Mouse (Mus musculus) midbrain, embryonic 13.5 days (tissue): ENCODE results near the gene Prdx6. TPM values are rescaled to one million over a fixed set of nuclear protein-coding genes. Genes with fewer than 3 reads are reported as not detected.

ENCODE experiments used
- ATAC-seq: fragments of 200-750 bp; cut with Nextera tagmentation; 2 replicates; pipeline ENCODE4 v1.8.0; 2017; ENCODE audit warnings: mild to moderate bottlenecking, moderate TSS enrichment, moderate library complexity
- H3K27ac ChIP-seq: fragments of 300-500 bp; sonication (generic); 2 replicates; pipeline ENCODE4 v1.5.1; 2015; ENCODE audit warnings: inconsistent platforms, mild to moderate bottlenecking, moderate library complexity
- H3K27me3 ChIP-seq: fragments of 300-500 bp; sonication (generic); 2 replicates; pipeline ENCODE4 v1.6.1; 2015; ENCODE audit warnings: mild to moderate bottlenecking, inconsistent platforms
- H3K36me3 ChIP-seq: fragments of 300-500 bp; sonication (generic); 2 replicates; pipeline ENCODE4 v1.6.1; 2015; ENCODE audit warnings: mild to moderate bottlenecking, inconsistent platforms
- H3K4me1 ChIP-seq: fragments of 300-500 bp; sonication (generic); replicated peaks from 2 replicates; pipeline ENCODE4 v1.6.1; 2015; ENCODE audit warnings: inconsistent platforms
- H3K4me2 ChIP-seq: fragments of 300-500 bp; sonication (generic); replicated peaks from 2 replicates; pipeline ENCODE4 v1.6.1; 2015; ENCODE audit warnings: moderate library complexity, mild to moderate bottlenecking, inconsistent platforms
- H3K4me3 ChIP-seq: fragments of 300-500 bp; sonication (generic); replicated peaks from 2 replicates; pipeline ENCODE4 v1.5.1; 2015; ENCODE audit warnings: mild to moderate bottlenecking, inconsistent platforms
- H3K9ac ChIP-seq: fragments of 300-500 bp; sonication (generic); replicated peaks from 2 replicates; pipeline ENCODE4 v1.6.1; 2015; ENCODE audit warnings: mild to moderate bottlenecking, inconsistent platforms
- H3K9me3 ChIP-seq: fragments of 300-500 bp; sonication (generic); 2 replicates; pipeline ENCODE4 v1.6.1; 2016; ENCODE audit warnings: mild to moderate bottlenecking, inconsistent platforms
- WGBS: fragments of 180-500 bp; shearing (Covaris S2); methylation state at CpG from one replicate; pipeline ENCODE4 v1.1.7; 2015; 5-methylcytosine and 5-hydroxymethylcytosine counted together
- polyA plus RNA-seq: library from polyadenylated mRNA; unstranded; fragments of >200 nt; fragmentation: Nextera tagmentation; extraction: Ambion mirVana; gene quantifications from 2 replicates; pipeline ENCODE4 v1.2.1, GENCODE M21; 2015

The Prdx6 gene
- polyA plus RNA-seq, result 211 and 220 TPM in 2 replicates

DNA sequence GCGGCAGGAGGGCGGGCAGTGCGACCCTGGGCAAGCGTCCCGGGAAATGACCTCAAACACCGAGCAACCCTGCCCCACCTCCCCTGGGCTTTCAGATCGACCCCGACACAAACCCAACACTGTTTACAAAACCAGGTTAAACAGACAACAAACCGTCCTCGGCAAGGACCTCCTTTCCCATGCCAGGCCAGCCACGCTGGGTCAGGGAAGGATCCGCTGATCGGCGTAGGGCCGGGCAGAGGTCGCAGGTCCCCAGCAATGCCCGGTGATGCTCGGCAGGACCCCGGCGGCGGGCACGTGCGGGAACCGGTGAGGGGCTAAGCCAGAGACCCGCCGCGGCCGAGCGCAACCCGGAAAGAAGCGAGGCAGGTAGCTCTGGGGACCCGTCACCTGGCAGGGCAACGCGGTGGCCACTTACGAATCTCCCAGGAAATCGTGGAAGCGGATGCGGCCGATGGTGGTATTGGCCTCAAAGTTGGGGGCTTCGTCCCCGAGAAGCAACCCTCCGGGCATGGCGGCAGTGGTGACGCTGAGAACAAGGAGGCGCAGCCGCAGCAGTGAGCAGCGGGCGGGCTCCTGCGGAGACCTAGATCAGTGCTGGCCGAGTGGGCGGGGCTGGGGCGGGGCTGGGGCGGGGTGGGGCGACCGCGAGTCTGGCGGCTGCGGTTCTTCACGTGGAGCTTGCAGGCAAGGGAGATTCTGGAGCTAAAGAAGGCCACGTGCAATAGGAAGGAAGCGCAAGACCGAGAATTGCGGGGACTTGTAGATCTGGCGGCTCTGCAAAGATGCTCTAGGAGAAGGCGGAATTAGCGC lies at the start of gene Prdx6:
Gene Prdx6, minus strand, starts transcription at position 616 of the 813 bp plus-strand sequence.
- Histone ChIP-seq H3K9me3 (no peaks in the 10 kb centered on the region), H3K9ac (peak within 1 kb of the TSS; percentile 85), H3K4me1 (peaks cover 33% of the 10 kb centered on the region), H3K36me3 (peaks cover 9% of the 10 kb centered on the region), H3K27me3 (peaks cover 9% of the 10 kb centered on the region), H3K4me2 (peak within 1 kb of the TSS; percentile 92), H3K4me3 (peak within 1 kb of the TSS; percentile 89), H3K27ac (no peak within 1 kb of the TSS)
- ATAC-seq, result peak; percentile 97
- under 1% methylated on average over 66 of the region's 66 CpGs for WGBS

DNA sequence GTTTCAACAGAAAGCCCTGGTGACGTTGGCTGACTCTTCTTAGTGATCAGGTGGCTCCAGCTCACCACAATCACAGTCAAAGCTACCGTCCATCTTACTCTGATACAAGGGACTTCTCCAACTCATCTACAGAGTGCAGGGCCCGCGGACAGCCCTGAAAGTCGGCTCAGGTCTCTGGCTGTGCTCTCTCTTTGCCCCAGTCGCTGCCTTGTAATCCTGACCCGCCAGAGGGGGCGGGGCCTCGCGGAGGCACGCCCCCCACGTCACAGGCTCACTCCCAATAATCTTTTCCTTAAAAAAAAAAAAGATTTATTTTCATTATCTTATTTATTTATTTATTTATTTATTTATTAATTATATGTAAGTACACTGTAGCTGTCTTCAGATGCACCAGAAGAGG lies 37.2 kb upstream of the Prdx6 start:
- WGBS, result 54% methylated on average over 12 of the region's 12 CpGs

DNA sequence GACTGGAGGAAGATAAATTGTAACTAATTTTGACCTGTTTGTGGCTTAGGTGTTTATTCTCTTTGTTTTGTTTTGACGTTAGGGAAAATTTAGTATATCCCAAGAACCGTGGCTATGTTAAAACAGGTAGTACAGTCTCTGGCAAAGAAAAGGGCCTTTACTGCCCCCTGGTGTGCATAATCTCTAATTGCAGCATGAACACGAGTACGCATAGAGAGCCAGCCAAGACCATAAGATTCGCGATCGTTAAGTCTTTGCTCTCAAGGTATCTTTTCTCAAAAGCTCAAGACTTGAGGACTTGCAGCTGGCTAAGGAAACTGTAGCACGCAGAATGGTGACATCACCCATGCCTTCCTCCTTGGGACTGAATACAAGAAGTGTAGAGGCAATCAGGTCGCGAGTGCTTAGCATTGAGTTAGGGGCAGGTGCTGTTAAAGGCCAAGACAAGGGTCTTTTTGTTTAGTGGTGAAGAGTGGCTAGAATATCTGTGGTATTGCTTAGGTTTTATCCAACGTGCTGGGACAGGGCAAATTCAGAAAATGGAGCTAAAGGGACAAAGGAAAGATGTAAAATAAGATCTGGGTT lies 35.8 kb upstream of the Prdx6 start:
- Histone ChIP-seq H3K9me3 (peaks cover 8% of the 10 kb centered on the region; the same call in 1 of the 2 replicates), H3K9ac (no peak overlapping the region), H3K4me3 (no peak overlapping the region), H3K27ac (no peak overlapping the region), H3K4me2 (no peak overlapping the region), H3K36me3 (no peaks in the 10 kb centered on the region), H3K27me3 (no peaks in the 10 kb centered on the region), H3K4me1 (no peaks in the 10 kb centered on the region)
- WGBS, result 30% methylated on average over 11 of the region's 11 CpGs
- ATAC-seq, result 0 out of 2 replicates have a peak, but pooled peaks have one; percentile 69

More for the DNA sequence above, 37.2 kb upstream of the Prdx6 start:
- H3K9me3 ChIP-seq, result peaks cover 8% of the 10 kb centered on the region; the same call in 1 of the 2 replicates
- H3K4me2 ChIP-seq, result no peak overlapping the region
- H3K27me3 ChIP-seq, result no peaks in the 10 kb centered on the region
- no peak overlapping the region for H3K4me3 ChIP-seq
- H3K27ac ChIP-seq, result no peak overlapping the region
- H3K9ac ChIP-seq, result no peak overlapping the region
- H3K36me3 ChIP-seq, result no peaks in the 10 kb centered on the region
- no peaks in the 10 kb centered on the region for H3K4me1 ChIP-seq
- ATAC-seq, result no peak

DNA sequence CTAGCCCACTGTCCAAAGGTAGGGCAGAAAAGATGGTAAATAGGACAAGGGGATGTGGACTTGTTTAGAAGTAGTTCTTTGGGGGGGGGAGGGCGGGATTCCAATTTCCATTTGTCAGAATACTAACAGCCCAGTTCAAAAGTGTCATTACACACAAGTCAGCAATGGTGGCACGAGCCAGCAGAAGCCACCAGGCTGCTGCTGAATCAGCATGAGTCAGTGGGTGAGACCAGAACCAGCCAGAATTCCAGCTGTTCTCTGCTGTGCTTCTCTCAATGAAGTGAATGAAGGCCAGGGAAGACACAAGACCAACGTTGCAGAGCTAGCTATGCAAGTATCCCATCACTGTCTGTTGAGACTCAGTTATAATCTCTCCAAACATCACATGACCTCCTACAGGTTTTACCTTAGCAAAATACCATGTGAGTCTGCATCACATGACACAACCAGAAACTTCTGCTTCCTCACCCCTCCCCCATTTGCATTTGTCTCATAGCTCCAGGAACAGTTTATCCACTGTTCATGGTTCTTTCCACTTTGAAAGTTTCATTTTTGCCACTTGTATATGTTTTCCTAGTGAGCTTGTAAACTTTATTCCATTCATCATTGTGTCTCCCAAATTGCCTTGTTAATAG lies 30.2 kb upstream of the Prdx6 start:
- H3K27me3 ChIP-seq, result no peaks in the 10 kb centered on the region
- WGBS, result 80% methylated on average over 3 of the region's 3 CpGs
- no peaks in the 10 kb centered on the region for H3K9me3 ChIP-seq
- ATAC-seq, result no peak
- H3K36me3 ChIP-seq, result no peaks in the 10 kb centered on the region
- no peak overlapping the region for H3K4me3 ChIP-seq
- H3K27ac ChIP-seq, result no peak overlapping the region
- H3K4me1 ChIP-seq, result no peaks in the 10 kb centered on the region
- H3K4me2 ChIP-seq, result no peak overlapping the region
- no peak overlapping the region for H3K9ac ChIP-seq

DNA sequence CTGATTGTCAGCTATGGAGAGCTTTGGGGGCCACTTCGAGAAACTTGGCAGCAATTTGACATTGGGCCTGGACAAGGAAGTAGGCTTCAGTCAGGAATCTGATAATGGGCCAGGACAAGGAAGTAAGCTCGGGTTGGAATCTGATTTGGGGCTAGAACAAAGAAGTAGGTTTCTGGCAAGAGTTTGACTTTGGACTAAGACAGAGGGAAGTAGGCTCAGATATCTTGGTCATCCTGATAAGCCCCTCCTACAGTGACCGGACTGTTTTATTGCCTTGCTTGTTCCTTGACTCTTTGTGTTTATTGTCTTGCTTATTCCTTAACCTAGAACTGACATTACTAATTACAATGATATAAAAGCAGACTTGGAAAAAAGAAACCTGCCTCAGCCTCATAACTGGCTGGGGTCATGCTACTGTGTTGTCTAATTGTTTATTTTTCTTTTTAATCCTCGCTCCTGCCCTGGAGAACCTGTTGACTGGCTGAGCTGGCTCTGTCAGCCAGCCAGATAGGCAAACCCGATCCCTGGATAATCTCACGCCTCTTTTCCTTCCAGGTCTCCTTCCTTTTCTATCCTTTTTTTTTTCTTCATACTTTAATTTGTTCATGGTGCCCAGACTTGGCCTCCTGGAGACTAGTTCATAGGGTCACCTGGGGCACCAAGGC lies 28.4 kb upstream of the Prdx6 start:
- H3K4me1 ChIP-seq, result no peaks in the 10 kb centered on the region
- no peaks in the 10 kb centered on the region for H3K36me3 ChIP-seq
- H3K9me3 ChIP-seq, result no peaks in the 10 kb centered on the region
- WGBS, result 80% methylated on average over 6 of the region's 6 CpGs
- H3K9ac ChIP-seq, result no peak overlapping the region
- no peak for ATAC-seq
- no peak overlapping the region for H3K27ac ChIP-seq
- H3K4me2 ChIP-seq, result no peak overlapping the region
- no peaks in the 10 kb centered on the region for H3K27me3 ChIP-seq
- no peak overlapping the region for H3K4me3 ChIP-seq

DNA sequence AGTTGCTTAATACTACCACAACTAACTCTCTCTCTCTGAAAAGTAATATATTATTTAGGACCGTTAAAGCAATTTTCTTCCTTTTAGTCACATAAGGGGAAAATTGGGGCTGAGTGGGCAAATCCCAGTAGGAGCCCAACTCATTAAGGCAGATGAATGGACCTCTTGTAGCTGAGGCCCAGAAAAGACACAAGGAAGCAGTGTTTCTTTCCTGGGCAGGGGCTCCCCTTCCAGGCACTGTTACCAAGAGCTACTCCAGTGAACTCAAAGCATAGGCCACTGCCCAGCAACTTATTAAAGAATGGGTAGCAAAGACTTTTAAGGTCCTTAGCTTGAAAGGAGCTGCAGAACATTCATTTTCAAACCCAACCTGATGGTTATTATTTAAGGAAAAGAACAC lies 22.5 kb upstream of the Prdx6 start:
- ATAC-seq, result no peak
- Histone ChIP-seq H3K27me3 (no peaks in the 10 kb centered on the region), H3K4me3 (no peak overlapping the region), H3K4me2 (no peak overlapping the region), H3K9ac (no peak overlapping the region), H3K9me3 (no peaks in the 10 kb centered on the region), H3K36me3 (no peaks in the 10 kb centered on the region), H3K4me1 (no peaks in the 10 kb centered on the region), H3K27ac (no peak overlapping the region)
- 30% methylated on average over 1 of the region's 1 CpGs for WGBS

DNA sequence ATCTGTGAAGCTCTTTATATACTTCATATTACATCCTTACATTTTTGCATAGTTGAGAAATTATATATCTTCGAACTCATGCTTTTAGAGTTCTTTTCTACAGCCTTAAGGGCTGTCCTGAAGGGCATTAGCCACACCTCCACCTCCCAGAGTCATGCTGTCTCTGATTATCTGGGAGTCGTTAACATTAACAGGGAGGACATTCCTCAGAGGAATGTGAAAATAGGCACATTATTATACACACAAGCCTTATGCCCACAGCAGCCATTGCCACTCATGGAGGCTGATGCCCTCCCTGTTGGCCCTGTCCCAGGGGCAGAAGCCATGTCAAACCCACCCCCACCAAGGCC lies 20.4 kb upstream of the Prdx6 start:
- no peak overlapping the region for H3K4me3 ChIP-seq
- H3K9ac ChIP-seq, result no peak overlapping the region
- 86% methylated on average over 2 of the region's 2 CpGs for WGBS
- no peaks in the 10 kb centered on the region for H3K36me3 ChIP-seq
- no peaks in the 10 kb centered on the region for H3K27me3 ChIP-seq
- no peaks in the 10 kb centered on the region for H3K4me1 ChIP-seq
- no peaks in the 10 kb centered on the region for H3K9me3 ChIP-seq
- ATAC-seq, result no peak
- no peak overlapping the region for H3K27ac ChIP-seq
- H3K4me2 ChIP-seq, result no peak overlapping the region

DNA sequence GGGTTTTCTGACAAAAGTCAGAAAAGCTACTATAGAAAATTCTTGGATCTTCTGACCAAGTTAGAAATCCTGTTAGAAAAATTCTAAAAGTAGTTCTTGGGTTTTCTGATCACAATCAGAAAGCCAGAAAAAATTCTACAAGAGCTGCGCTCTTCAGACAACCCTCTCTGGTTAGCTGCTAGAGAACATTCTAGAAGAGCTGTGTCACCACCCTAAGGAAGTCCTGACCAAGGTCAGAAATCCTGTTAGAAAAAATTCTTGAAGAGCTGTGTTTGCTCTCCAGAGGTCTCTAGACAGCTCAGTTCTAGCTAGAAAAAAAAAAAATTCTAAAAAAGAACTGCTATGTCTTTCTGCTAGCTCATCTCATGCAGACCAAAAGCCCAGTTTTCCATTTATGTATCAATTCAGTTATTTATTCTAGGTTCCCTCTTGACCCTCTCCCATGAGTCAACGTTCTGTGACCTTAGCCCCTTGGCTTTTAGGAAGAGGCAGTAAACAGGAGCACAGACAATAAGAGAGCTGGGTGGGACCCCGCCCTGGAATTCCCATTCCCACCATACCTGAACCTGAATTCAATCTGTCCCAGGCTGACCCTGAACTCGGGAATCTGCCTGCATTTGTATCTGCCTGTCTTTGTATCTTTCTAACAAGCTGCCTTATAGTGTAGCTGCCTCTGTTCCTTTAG lies 19.9 kb upstream of the Prdx6 start:
- H3K36me3 ChIP-seq, result no peaks in the 10 kb centered on the region
- no peak overlapping the region for H3K27ac ChIP-seq
- H3K9ac ChIP-seq, result no peak overlapping the region
- no peaks in the 10 kb centered on the region for H3K4me1 ChIP-seq
- 80% methylated on average over 4 of the region's 4 CpGs for WGBS
- H3K9me3 ChIP-seq, result no peaks in the 10 kb centered on the region
- H3K4me3 ChIP-seq, result no peak overlapping the region
- H3K4me2 ChIP-seq, result no peak overlapping the region
- H3K27me3 ChIP-seq, result no peaks in the 10 kb centered on the region
- ATAC-seq, result no peak

DNA sequence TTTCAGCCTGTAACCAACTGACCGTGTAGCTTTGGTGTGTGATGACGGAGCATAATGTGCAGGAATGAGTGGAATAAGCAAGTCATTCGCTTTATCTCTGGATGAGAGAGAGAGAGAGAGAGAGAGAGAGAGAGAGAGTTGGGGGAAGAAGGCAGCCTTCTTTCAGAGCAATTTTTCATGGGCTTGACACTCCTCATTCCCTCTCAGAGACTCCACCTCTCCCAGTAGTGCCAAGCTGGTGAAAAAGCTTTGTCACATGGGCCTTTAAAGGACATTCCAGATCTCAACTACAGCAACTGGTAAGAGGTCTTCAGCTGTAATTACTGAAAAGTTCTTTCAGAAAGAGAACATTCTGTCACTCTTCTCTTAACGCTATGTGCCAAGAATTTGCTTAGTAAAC lies 18.3 kb upstream of the Prdx6 start:
- no peaks in the 10 kb centered on the region for H3K9me3 ChIP-seq
- no peaks in the 10 kb centered on the region for H3K27me3 ChIP-seq
- H3K9ac ChIP-seq, result no peak overlapping the region
- H3K27ac ChIP-seq, result no peak overlapping the region
- no peak overlapping the region for H3K4me3 ChIP-seq
- H3K4me1 ChIP-seq, result no peaks in the 10 kb centered on the region
- H3K4me2 ChIP-seq, result no peak overlapping the region
- no peak for ATAC-seq
- WGBS, result 84% methylated on average over 4 of the region's 4 CpGs
- no peaks in the 10 kb centered on the region for H3K36me3 ChIP-seq

DNA sequence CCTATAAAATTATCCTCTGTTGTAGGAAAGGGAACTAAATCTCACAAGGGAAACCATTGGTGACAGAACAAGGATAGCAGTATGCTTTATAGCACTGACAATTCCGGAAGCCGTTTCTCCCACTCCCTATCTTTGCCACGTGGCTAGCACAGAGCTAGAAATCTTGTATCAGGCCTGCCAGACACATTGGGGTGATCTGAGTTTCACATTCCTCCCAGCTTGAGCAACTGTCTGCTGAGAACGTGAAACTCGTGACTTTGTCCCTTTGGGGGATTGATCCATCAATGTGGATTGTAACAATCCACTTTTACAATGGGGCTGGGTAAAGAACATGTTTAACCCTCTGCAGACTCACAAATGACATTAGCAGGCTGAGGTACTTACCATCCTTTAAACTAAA lies 17.9 kb upstream of the Prdx6 start:
- WGBS, result 70% methylated on average over 5 of the region's 5 CpGs
- H3K36me3 ChIP-seq, result no peaks in the 10 kb centered on the region
- H3K9me3 ChIP-seq, result no peaks in the 10 kb centered on the region
- H3K4me3 ChIP-seq, result no peak overlapping the region
- no peaks in the 10 kb centered on the region for H3K4me1 ChIP-seq
- H3K27ac ChIP-seq, result no peak overlapping the region
- no peaks in the 10 kb centered on the region for H3K27me3 ChIP-seq
- no peak for ATAC-seq
- no peak overlapping the region for H3K4me2 ChIP-seq
- no peak overlapping the region for H3K9ac ChIP-seq

DNA sequence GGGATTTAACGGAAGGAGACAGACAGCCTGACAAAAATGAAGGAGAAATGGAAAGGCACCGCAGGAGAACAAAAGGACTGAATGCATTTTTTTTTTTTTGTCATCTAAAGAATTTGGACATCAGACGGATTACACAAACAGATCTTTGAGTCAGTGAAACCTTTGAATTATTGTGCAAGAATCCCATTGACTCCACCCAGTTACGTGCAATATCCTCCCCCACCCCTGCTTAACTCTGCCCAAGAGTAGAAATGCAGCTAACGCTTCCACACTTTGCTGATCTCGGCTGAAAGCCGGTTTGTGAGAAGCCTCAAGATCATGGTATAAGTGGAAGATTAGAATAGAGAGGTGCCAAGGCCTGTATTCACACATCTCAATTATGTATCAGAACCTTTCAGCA lies 17.1 kb upstream of the Prdx6 start:
- Histone ChIP-seq H3K27me3 (no peaks in the 10 kb centered on the region), H3K27ac (no peak overlapping the region), H3K9ac (no peak overlapping the region), H3K9me3 (no peaks in the 10 kb centered on the region), H3K4me2 (no peak overlapping the region), H3K36me3 (no peaks in the 10 kb centered on the region), H3K4me1 (no peaks in the 10 kb centered on the region), H3K4me3 (no peak overlapping the region)
- 47% methylated on average over 7 of the region's 7 CpGs for WGBS
- no peak for ATAC-seq
